In the genomic region with DNA sequence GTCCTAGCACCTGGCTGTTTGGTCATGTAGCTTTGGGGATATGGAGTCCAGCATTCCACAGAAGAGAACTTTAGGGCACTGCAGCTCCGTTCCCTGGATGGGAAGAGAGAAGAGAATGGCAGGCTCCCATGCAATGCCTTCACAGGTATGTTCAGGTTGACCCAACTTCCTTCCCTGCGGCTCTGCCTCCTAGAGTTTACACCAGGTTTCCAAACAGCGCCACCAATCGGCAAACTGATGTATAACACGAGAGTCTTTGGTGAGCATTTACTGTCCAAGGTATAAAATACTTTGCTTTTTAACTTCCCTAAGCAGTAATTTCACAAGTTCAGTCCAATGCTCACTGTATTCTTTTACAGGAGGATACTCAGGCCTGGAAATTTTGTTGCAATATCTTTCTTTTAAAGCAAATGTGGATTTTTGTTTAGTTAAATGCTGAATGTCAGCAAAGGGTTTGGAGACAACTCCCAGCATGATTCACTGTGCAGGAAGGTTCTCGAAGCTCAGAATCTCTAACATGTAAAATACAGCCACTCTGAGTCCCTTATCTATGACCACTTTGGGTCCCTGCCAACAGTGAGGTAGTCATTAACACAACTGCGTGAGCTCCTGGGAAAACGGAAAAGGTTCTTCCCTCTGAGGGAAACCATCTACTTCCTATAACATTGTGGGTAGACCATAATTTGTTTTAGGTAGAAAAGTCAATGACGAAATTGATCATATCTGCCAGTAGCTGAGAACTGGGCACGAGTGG, we compare ENCODE assay signal across 12 mouse cellular contexts. TPM values are rescaled to one million over a fixed set of nuclear protein-coding genes. Genes with fewer than 3 reads are reported as not detected.
DNase-seq lines count a peak whose midpoint lies in the region; ATAC-seq and TF ChIP-seq lines count a peak whose summit lies in the region.
"Had no signal": no experiment of that assay in that cellular context is flagged by ENCODE, and none has a peak within 500 bp of the region (broad histone marks: within the 10 kb centered on the region; RNA-seq: fewer than 3 reads in every experiment).

No protein-coding gene starts in this region.

- H3K4me1 ChIP-seq in embryonic facial prominence, embryonic 11.5 days (ENCODE audit: control insufficient read depth, insufficient read depth, low read length): no peaks in the 10 kb centered on the region
- no peaks in the 10 kb centered on the region for H3K4me1 ChIP-seq in embryonic facial prominence, embryonic 10.5 days
- no peaks in the 10 kb centered on the region for H3K4me1 ChIP-seq in limb, embryonic 11.5 days (ENCODE audit: control insufficient read depth, insufficient read depth, low read length)
- H3K4me1 ChIP-seq in limb, embryonic 10.5 days: no peaks in the 10 kb centered on the region
- H3K4me1 ChIP-seq in lung, postnatal 0 days (ENCODE audit: insufficient read depth, low read depth, low read length): no peaks in the 10 kb centered on the region
- H3K4me1 ChIP-seq: forebrain, embryonic 13.5 days; hindbrain, embryonic 10.5 days had no signal

- H3K36me3 ChIP-seq in embryonic facial prominence, embryonic 11.5 days (replicated peaks; ENCODE audit: control insufficient read depth, insufficient read depth, low read depth, low read length): no peaks in the 10 kb centered on the region
- no peaks in the 10 kb centered on the region for H3K36me3 ChIP-seq in embryonic facial prominence, embryonic 10.5 days (replicated peaks)
- H3K36me3 ChIP-seq in limb, embryonic 11.5 days (ENCODE audit: control insufficient read depth, insufficient read depth, low read length): no peaks in the 10 kb centered on the region
- H3K36me3 ChIP-seq in limb, embryonic 10.5 days: no peaks in the 10 kb centered on the region
- H3K36me3 ChIP-seq in lung, postnatal 0 days (ENCODE audit: insufficient read depth, low read length): no peaks in the 10 kb centered on the region
- H3K36me3 ChIP-seq: hindbrain, embryonic 10.5 days had no signal

- H3K4me3 ChIP-seq in embryonic facial prominence, embryonic 11.5 days (ENCODE audit: low read depth, low read length): no peak overlapping the region
- no peak overlapping the region for H3K4me3 ChIP-seq in embryonic facial prominence, embryonic 10.5 days
- H3K4me3 ChIP-seq in limb, embryonic 11.5 days (ENCODE audit: low read depth, low read length): no peak overlapping the region
- H3K4me3 ChIP-seq in limb, embryonic 10.5 days: no peak overlapping the region
- H3K4me3 ChIP-seq in lung, postnatal 0 days (ENCODE audit: low read depth, low read length): no peak overlapping the region; the same call in 1 of the 2 replicates
- H3K4me3 ChIP-seq: forebrain, embryonic 13.5 days; hindbrain, embryonic 10.5 days; myocyte had no signal

- CTCF ChIA-PET in Patski (lab: Charles Lee): no interaction called here

- ATAC-seq in embryonic facial prominence, embryonic 11.5 days (replicated peaks; ENCODE audit: insufficient number of reproducible peaks, low FRiP score, low TSS enrichment, low read depth): no peak
- no peak for ATAC-seq in limb, embryonic 11.5 days (ENCODE audit: insufficient number of reproducible peaks, low FRiP score, low TSS enrichment, low read depth)
- no peak for ATAC-seq in Patski
- ATAC-seq in lung, postnatal 0 days: peak; percentile 86

- peak; percentile 25 for TF ChIP-seq CTCF in Patski (IDR thresholded peaks at IDR 0.05)
- TF ChIP-seq CTCF in lung, postnatal 0 days (IDR thresholded peaks at IDR 0.05): peak; percentile 60

- 68% methylated on average over 10 of the region's 10 CpGs for WGBS in embryonic facial prominence, embryonic 11.5 days
- WGBS in embryonic facial prominence, embryonic 10.5 days: 74% methylated on average over 10 of the region's 10 CpGs
- WGBS in limb, embryonic 11.5 days: 70% methylated on average over 10 of the region's 10 CpGs
- 72% methylated on average over 10 of the region's 10 CpGs for WGBS in limb, embryonic 10.5 days
- WGBS in lung, postnatal 0 days: 42% methylated on average over 10 of the region's 10 CpGs

- H3K9ac ChIP-seq in embryonic facial prominence, embryonic 11.5 days (replicated peaks; ENCODE audit: low read length): no peak overlapping the region
- no peak overlapping the region for H3K9ac ChIP-seq in limb, embryonic 11.5 days (ENCODE audit: low read length)
- H3K9ac ChIP-seq in lung, postnatal 0 days (replicated peaks; ENCODE audit: low read depth): no peak overlapping the region
- H3K9ac ChIP-seq: forebrain, embryonic 13.5 days had no signal

- no peak overlapping the region for H3K4me2 ChIP-seq in embryonic facial prominence, embryonic 11.5 days (ENCODE audit: low read depth, low read length)
- no peak overlapping the region for H3K4me2 ChIP-seq in limb, embryonic 11.5 days (ENCODE audit: low read depth, severe bottlenecking)
- peak overlapping the region; percentile 50; the same call in 1 of the 2 replicates for H3K4me2 ChIP-seq in lung, postnatal 0 days (replicated peaks; ENCODE audit: low read depth, low read length)

- POLR2A ChIA-PET in Patski (lab: Charles Lee): no interaction called here

- no peak overlapping the region for H3K27ac ChIP-seq in embryonic facial prominence, embryonic 11.5 days (replicated peaks; ENCODE audit: low read depth, low read length)
- H3K27ac ChIP-seq in embryonic facial prominence, embryonic 10.5 days (replicated peaks): no peak overlapping the region
- no peak overlapping the region for H3K27ac ChIP-seq in limb, embryonic 11.5 days (replicated peaks; ENCODE audit: low read depth, low read length)
- no peak overlapping the region for H3K27ac ChIP-seq in limb, embryonic 10.5 days
- H3K27ac ChIP-seq in lung, postnatal 0 days (ENCODE audit: low read length): no peak overlapping the region; the same call in 1 of the 2 replicates
- H3K27ac ChIP-seq: forebrain, embryonic 13.5 days; hindbrain, embryonic 10.5 days had no signal

- no peaks in the 10 kb centered on the region for H3K27me3 ChIP-seq in embryonic facial prominence, embryonic 11.5 days (ENCODE audit: control insufficient read depth, insufficient read depth, low read length)
- no peaks in the 10 kb centered on the region for H3K27me3 ChIP-seq in embryonic facial prominence, embryonic 10.5 days (replicated peaks; ENCODE audit: low read depth, poor library complexity, severe bottlenecking)
- no peaks in the 10 kb centered on the region for H3K27me3 ChIP-seq in limb, embryonic 11.5 days (ENCODE audit: control insufficient read depth, insufficient read depth, low read length)
- H3K27me3 ChIP-seq in limb, embryonic 10.5 days (ENCODE audit: low read depth, poor library complexity, severe bottlenecking): no peaks in the 10 kb centered on the region
- H3K27me3 ChIP-seq in Patski: no peaks in the 10 kb centered on the region
- H3K27me3 ChIP-seq in lung, postnatal 0 days (replicated peaks; ENCODE audit: insufficient read depth, low read length): no peaks in the 10 kb centered on the region
- H3K27me3 ChIP-seq: forebrain, embryonic 13.5 days had no signal

- TF ChIP-seq EP300 in lung, postnatal 0 days (IDR thresholded peaks at IDR 0.05): no peak

- in situ Hi-C loops in Patski (cut with MboI; ENCODE audit: low pct_unique_long_range_greater_than_20kb): no loop called here

- DNase-seq in embryonic facial prominence, embryonic 11.5 days (ENCODE audit: low spot score): peak; percentile 27
- DNase-seq in embryonic facial prominence, embryonic 10.5 days (ENCODE audit: low spot score): no peak
- peak; percentile 33 for DNase-seq in limb, embryonic 11.5 days (ENCODE audit: low spot score)
- DNase-seq in limb, embryonic 10.5 days (ENCODE audit: low spot score): no peak
- DNase-seq in Patski (ENCODE audit: low read depth, low spot score): no peak
- DNase-seq in lung, postnatal 0 days (ENCODE audit: low spot score): peak; percentile 57
- no peak for DNase-seq in Muller cell, postnatal 12 days (ENCODE audit: inconsistent ontology term)
- DNase-seq in ovary, adult 18-20 months (ENCODE audit: low spot score): no peak
- DNase-seq: embryo, embryonic 11 days had no signal

- H3K9me3 ChIP-seq in embryonic facial prominence, embryonic 11.5 days (replicated peaks; ENCODE audit: control insufficient read depth, low read length): no peaks in the 10 kb centered on the region
- no peaks in the 10 kb centered on the region for H3K9me3 ChIP-seq in embryonic facial prominence, embryonic 10.5 days
- no peaks in the 10 kb centered on the region for H3K9me3 ChIP-seq in limb, embryonic 11.5 days (ENCODE audit: control insufficient read depth, low read length)
- no peaks in the 10 kb centered on the region for H3K9me3 ChIP-seq in limb, embryonic 10.5 days (replicated peaks)
- H3K9me3 ChIP-seq in lung, postnatal 0 days (ENCODE audit: low read length): no peaks in the 10 kb centered on the region
- H3K9me3 ChIP-seq: forebrain, embryonic 13.5 days; hindbrain, embryonic 10.5 days had no signal

RNA-seq across cellular contexts. Expression of gene Pik3c2g, which starts 10.6 kb away (rescaled TPM):
- 0.25 and 0.46 TPM in 2 replicates for polyA plus RNA-seq in embryonic facial prominence, embryonic 11.5 days (2014; fragmentation: Nextera tagmentation; extraction: Ambion mirVana)
- polyA plus RNA-seq in embryonic facial prominence, embryonic 10.5 days (2016; fragmentation: Nextera tagmentation; extraction: Ambion mirVana): 0.08 and 0.25 TPM in 2 replicates
- polyA plus RNA-seq in limb, embryonic 11.5 days (2014; fragmentation: Nextera tagmentation; extraction: Ambion mirVana): 0.21 and 0.44 TPM in 2 replicates
- polyA plus RNA-seq in limb, embryonic 10.5 days (2016; fragmentation: Nextera tagmentation; extraction: Ambion mirVana): 0.10 and 0.33 TPM in 2 replicates
- 0.04 TPM for polyA plus RNA-seq in Patski (2021)
- polyA plus RNA-seq in lung, postnatal 0 days (2015; fragmentation: Nextera tagmentation; extraction: Ambion mirVana): 2.5 and 3.0 TPM in 2 replicates
- polyA plus RNA-seq: myocyte had no signal

Comparison
In these comparisons a context has a peak if more than half of its experiments do, and no peak if none do; other contexts are left out.
1. DNase-seq: peak in embryonic facial prominence, embryonic 11.5 days (single experiment), limb, embryonic 11.5 days (single experiment) and lung, postnatal 0 days (single experiment); none in embryonic facial prominence, embryonic 10.5 days (single experiment), limb, embryonic 10.5 days (single experiment), Patski (single experiment), Muller cell, postnatal 12 days (single experiment) and ovary, adult 18-20 months (single experiment).